Mouse (Mus musculus) neural tube, embryonic 14.5 days (tissue): ENCODE results near the gene Hecw2. TPM values are rescaled to one million over a fixed set of nuclear protein-coding genes. Genes with fewer than 3 reads are reported as not detected.

Experiments
- ATAC-seq: fragments of 200-750 bp; cut with Nextera tagmentation; 2 replicates; pipeline ENCODE4 v1.8.0; 2017; ENCODE audit warnings: low read depth, mild to moderate bottlenecking, moderate TSS enrichment, moderate library complexity
- H3K27ac ChIP-seq: fragments of 300-500 bp; sonication (generic); 2 replicates; pipeline ENCODE4 v1.5.1; 2014; ENCODE audit warnings: low read depth, mild to moderate bottlenecking, control low read depth, low read length, moderate library complexity, mixed read lengths
- H3K27me3 ChIP-seq: fragments of 300-500 bp; sonication (generic); 2 replicates; pipeline ENCODE4 v1.6.1; 2014; ENCODE audit warnings: low read length; ENCODE audit not compliant: control insufficient read depth, insufficient read depth
- H3K36me3 ChIP-seq: fragments of 300-500 bp; sonication (generic); 2 replicates; pipeline ENCODE4 v1.6.1; 2014; ENCODE audit warnings: low read length, mixed read lengths; ENCODE audit not compliant: control insufficient read depth, insufficient read depth
- H3K4me1 ChIP-seq: fragments of 300-500 bp; sonication (generic); 2 replicates; pipeline ENCODE4 v1.6.1; 2014; ENCODE audit warnings: low read length; ENCODE audit not compliant: control insufficient read depth, insufficient read depth
- H3K4me2 ChIP-seq: fragments of 300-500 bp; sonication (generic); 2 replicates; pipeline ENCODE4 v1.6.1; 2014; ENCODE audit warnings: mild to moderate bottlenecking, low read depth, low read length, control low read depth
- H3K4me3 ChIP-seq: fragments of 300-500 bp; sonication (generic); 2 replicates; pipeline ENCODE4 v1.5.1; 2014; ENCODE audit warnings: low read depth, low read length, control low read depth, mixed read lengths
- H3K9ac ChIP-seq: fragments of 300-500 bp; sonication (generic); replicated peaks from 2 replicates; pipeline ENCODE4 v1.6.1; 2014; ENCODE audit warnings: low read depth, mild to moderate bottlenecking, control low read depth, low read length, mixed read lengths
- H3K9me3 ChIP-seq: fragments of 300-500 bp; sonication (generic); 2 replicates; pipeline ENCODE4 v1.6.1; 2016; ENCODE audit warnings: low read length; ENCODE audit not compliant: control insufficient read depth
- WGBS: fragments of 180-500 bp; shearing (Covaris S2); extraction: QIAGEN DNeasy Blood & Tissue Kit; methylation state at CpG from one replicate; pipeline ENCODE4 v1.1.7; 2014; 5-methylcytosine and 5-hydroxymethylcytosine counted together
- polyA plus RNA-seq: library from polyadenylated mRNA; unstranded; fragments of >200 nt; fragmentation: Nextera tagmentation; extraction: Ambion mirVana; gene quantifications from 2 replicates; pipeline ENCODE4 v1.2.1, GENCODE M21; 2014

Gene Hecw2
- polyA plus RNA-seq, 1 experiment from 2014 or later = 10.0 TPM

- no peak overlapping the region for H3K4me3 ChIP-seq
- no peaks in the 10 kb centered on the region for H3K9me3 ChIP-seq
- no peak overlapping the region for H3K4me2 ChIP-seq
- H3K4me1 ChIP-seq = no peaks in the 10 kb centered on the region
- H3K9ac ChIP-seq = no peak overlapping the region
- H3K27ac ChIP-seq = no peak overlapping the region
- WGBS = 70% methylated on average over 4 of the region's 4 CpGs
- no peak for ATAC-seq
- H3K36me3 ChIP-seq = no peaks in the 10 kb centered on the region
- no peaks in the 10 kb centered on the region for H3K27me3 ChIP-seq
Observed at GRCm38 (mm10) chr1:54015739-54016138, 179.2 kb downstream of the Hecw2 start.

DNA sequence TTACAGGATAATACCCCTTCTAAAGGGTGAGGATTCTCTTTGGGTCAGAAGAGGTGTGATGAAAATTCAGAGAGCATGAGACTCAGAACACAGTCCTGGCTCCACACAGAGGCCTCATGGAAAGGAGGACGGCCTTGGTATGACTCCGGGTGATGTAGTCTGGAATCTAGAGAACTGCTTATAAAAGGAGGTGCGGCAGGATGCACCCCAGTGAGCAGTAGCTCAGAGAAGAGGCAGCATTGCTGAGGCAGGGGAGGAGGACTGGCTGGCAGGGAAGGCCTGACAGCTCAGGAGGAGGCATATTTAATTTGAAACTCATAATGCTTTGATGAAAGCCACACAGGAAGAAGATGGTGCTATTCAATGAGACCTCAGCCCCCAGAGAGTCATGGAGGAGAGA is 182.6 kb downstream of the Hecw2 start:
- Histone ChIP-seq H3K4me1 (no peaks in the 10 kb centered on the region), H3K4me3 (no peak overlapping the region), H3K9me3 (no peaks in the 10 kb centered on the region), H3K36me3 (no peaks in the 10 kb centered on the region), H3K27me3 (no peaks in the 10 kb centered on the region), H3K4me2 (no peak overlapping the region), H3K27ac (no peak overlapping the region), H3K9ac (no peak overlapping the region)
- WGBS = 36% methylated on average over 3 of the region's 3 CpGs
- no peak for ATAC-seq

DNA sequence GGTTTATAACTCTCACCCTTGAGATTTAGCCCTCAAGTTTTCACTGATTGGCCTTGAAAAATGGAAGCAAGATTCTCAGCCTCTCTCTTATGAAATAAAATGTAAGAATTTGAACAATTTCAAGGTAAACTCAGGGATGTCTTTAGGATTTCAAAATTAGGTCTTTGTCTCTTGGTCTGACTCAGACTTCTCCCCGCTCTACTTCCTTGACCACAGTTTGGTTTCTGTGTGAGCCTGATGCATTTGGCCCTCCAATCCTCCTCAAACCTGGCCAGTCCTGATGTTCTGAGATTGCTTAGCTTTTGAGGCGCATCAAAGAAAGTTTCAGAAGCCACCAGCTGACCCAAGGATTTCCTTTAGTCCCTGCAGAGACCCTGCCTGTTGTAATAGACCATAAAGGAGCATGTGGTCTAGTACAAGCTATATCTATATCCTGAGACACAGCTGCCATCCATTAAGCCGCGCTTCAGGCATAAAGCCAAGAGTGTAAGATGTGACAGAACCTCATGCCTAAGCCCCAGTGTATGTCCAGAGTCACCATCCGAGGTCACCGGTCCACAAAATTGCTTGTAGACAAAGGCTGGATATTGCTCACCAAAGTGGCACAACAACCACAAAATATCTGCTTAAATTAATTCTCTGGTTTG is 185.4 kb downstream of the Hecw2 start:
- 89% methylated on average over 6 of the region's 6 CpGs for WGBS
- Histone ChIP-seq H3K9ac (no peak overlapping the region), H3K27ac (no peak overlapping the region), H3K4me1 (no peaks in the 10 kb centered on the region), H3K27me3 (no peaks in the 10 kb centered on the region), H3K4me3 (no peak overlapping the region), H3K36me3 (no peaks in the 10 kb centered on the region), H3K4me2 (no peak overlapping the region), H3K9me3 (no peaks in the 10 kb centered on the region)
- no peak for ATAC-seq

GRCm38 (mm10) chr1:54005860-54006386 is 189.0 kb downstream of the Hecw2 start:
- Histone ChIP-seq H3K9me3 (no peaks in the 10 kb centered on the region), H3K27ac (no peak overlapping the region), H3K9ac (no peak overlapping the region), H3K36me3 (no peaks in the 10 kb centered on the region), H3K4me3 (no peak overlapping the region), H3K4me1 (no peaks in the 10 kb centered on the region), H3K4me2 (no peak overlapping the region), H3K27me3 (no peaks in the 10 kb centered on the region)
- ATAC-seq = no peak
- 70% methylated on average over 5 of the region's 5 CpGs for WGBS

DNA sequence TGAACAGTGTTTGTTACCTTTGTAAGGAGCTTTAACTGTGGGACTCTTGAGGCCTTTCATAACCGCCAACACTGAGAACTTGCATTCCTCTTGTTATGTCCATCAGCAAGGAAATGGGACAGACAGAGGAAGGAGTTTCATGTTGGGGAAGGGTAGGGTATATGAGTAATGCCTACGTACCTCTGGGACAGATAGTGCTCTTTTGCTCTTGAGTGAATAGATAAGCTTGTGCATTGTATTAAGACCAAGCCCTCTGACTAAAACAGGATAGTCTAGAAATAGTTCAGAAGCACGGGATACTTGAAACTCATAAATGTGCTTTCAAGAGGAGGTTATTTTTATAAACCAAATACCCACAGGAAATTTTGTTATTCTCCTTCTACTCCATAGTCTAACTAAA is 191.7 kb downstream of the Hecw2 start:
- Histone ChIP-seq H3K27me3 (no peaks in the 10 kb centered on the region), H3K4me1 (no peaks in the 10 kb centered on the region), H3K9ac (no peak overlapping the region), H3K9me3 (no peaks in the 10 kb centered on the region), H3K4me2 (no peak overlapping the region), H3K4me3 (no peak overlapping the region), H3K36me3 (no peaks in the 10 kb centered on the region), H3K27ac (no peak overlapping the region)
- no peak for ATAC-seq
- WGBS = 91% methylated on average over 3 of the region's 3 CpGs

DNA sequence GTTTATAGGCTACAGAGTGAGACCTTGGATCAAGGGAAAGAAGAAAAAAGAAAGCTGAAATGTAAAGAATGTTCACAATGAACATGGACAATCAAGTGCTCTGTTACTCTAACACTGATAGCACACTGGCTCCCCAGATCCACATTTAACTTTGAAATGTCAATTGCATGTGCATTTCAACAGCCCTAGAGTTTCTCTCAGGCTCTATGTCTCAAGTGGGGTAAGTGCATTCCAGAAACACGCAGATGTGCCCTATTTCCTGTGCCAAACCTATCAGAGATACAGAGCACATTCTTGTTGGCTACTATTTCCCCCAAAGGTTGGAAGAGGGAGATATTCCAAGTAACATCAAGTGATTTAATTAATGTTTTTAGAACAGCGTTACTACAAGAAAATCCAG is 192.9 kb downstream of the Hecw2 start:
- Histone ChIP-seq H3K9ac (no peak overlapping the region), H3K4me3 (no peak overlapping the region), H3K9me3 (no peaks in the 10 kb centered on the region), H3K36me3 (no peaks in the 10 kb centered on the region), H3K4me1 (no peaks in the 10 kb centered on the region), H3K27ac (no peak overlapping the region), H3K4me2 (no peak overlapping the region), H3K27me3 (no peaks in the 10 kb centered on the region)
- ATAC-seq = no peak
- 93% methylated on average over 2 of the region's 2 CpGs for WGBS

DNA sequence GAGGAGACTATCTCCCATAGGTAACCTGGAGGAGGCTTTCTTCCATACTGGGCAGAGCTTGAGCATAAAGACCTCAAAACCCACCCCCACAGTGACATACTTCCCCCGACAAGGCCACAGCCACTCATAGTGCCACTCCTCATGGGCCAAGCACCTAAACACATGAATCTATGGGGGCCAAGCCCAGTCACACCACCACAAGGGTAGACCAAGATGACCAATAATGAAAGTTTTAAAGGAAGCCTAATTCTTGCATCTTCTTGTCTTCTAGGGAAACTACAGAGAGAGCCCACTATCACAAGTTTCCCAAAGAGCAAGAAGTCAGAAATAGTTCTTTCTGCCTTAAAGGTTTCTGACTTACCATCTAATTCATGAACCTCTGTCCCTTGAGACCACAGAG is 197.7 kb downstream of the Hecw2 start:
- no peak overlapping the region for H3K27ac ChIP-seq

GRCm38 (mm10) chr1:53986185-53986892 is 208.6 kb downstream of the Hecw2 start:
- no peaks in the 10 kb centered on the region for H3K36me3 ChIP-seq
- ATAC-seq = no peak
- H3K4me3 ChIP-seq = no peak overlapping the region
- H3K27ac ChIP-seq = no peak overlapping the region
- no peak overlapping the region for H3K9ac ChIP-seq
- H3K4me1 ChIP-seq = no peaks in the 10 kb centered on the region
- no peaks in the 10 kb centered on the region for H3K9me3 ChIP-seq
- H3K4me2 ChIP-seq = no peak overlapping the region
- 83% methylated on average over 8 of the region's 8 CpGs for WGBS
- H3K27me3 ChIP-seq = no peaks in the 10 kb centered on the region

More for the DNA sequence above, 197.7 kb downstream of the Hecw2 start:
- no peaks in the 10 kb centered on the region for H3K4me1 ChIP-seq
- H3K4me2 ChIP-seq = no peak overlapping the region
- 100% methylated on average over 1 of the region's 1 CpGs for WGBS
- H3K9me3 ChIP-seq = no peaks in the 10 kb centered on the region
- H3K36me3 ChIP-seq = no peaks in the 10 kb centered on the region
- H3K27me3 ChIP-seq = no peaks in the 10 kb centered on the region
- ATAC-seq = no peak
- no peak overlapping the region for H3K4me3 ChIP-seq
- H3K9ac ChIP-seq = no peak overlapping the region

GRCm38 (mm10) chr1:53978514-53978831 is 216.5 kb downstream of the Hecw2 start:
- Histone ChIP-seq H3K9ac (no peak overlapping the region), H3K36me3 (no peaks in the 10 kb centered on the region), H3K27me3 (no peaks in the 10 kb centered on the region), H3K4me2 (no peak overlapping the region), H3K4me1 (no peaks in the 10 kb centered on the region), H3K9me3 (no peaks in the 10 kb centered on the region), H3K27ac (peak overlapping the region; percentile 12; the same call in 1 of the 2 replicates), H3K4me3 (no peak overlapping the region)
- ATAC-seq = no peak
- 74% methylated on average over 2 of the region's 2 CpGs for WGBS
